Mouse (Mus musculus): ENCODE measurements at regions not wholly inside any gene's neighbourhood (a gene's known extent, or its start where the extent isn't known, plus 50 kb on each side); places are given as distances from the start of the nearest gene placed in this dataset.

DNA sequence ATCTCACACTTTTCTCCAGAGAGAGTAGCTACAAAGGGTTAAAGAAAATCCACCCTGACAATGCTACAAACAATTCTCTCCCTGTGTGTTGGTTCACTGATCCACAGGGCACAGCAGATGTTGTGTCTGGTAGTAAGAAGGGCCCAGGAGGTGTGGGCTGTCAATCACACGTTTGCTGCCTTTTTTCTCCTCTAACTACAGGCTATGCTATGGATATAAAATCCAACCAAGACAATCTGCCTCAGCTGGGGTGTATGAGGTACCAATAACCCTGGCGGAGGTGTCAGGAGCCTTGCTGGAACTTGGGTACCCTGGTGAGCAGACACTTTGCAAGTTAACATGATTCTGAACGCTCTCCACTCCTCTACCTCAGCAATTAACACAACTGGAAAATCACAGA, 1002.1 kb upstream of the Pou3f2 start:
- no peak for DNase-seq (ENCODE audit: low spot score)
- Histone ChIP-seq H3K36me3 (ENCODE audit: insufficient read depth, low read length) (no peaks in the 10 kb centered on the region), H3K4me2 (ENCODE audit: low read length) (no peak overlapping the region), H3K9me3 (replicated peaks; ENCODE audit: low read length) (no peaks in the 10 kb centered on the region), H3K27me3 (ENCODE audit: insufficient read depth, low read length) (no peaks in the 10 kb centered on the region), H3K9ac (ENCODE audit: low read depth, low read length) (no peak overlapping the region), H3K4me3 (replicated peaks; ENCODE audit: low read depth, low read length) (no peak overlapping the region), H3K27ac (no peak overlapping the region), H3K4me1 (replicated peaks; ENCODE audit: insufficient read depth, low read length) (no peaks in the 10 kb centered on the region)
- ATAC-seq (replicated peaks; ENCODE audit: low FRiP score, low read depth): no peak
- 34% methylated on average over 3 of the region's 3 CpGs for WGBS
- no peak for TF ChIP-seq CTCF (IDR thresholded peaks at IDR 0.05; ENCODE audit: low read depth)

DNA sequence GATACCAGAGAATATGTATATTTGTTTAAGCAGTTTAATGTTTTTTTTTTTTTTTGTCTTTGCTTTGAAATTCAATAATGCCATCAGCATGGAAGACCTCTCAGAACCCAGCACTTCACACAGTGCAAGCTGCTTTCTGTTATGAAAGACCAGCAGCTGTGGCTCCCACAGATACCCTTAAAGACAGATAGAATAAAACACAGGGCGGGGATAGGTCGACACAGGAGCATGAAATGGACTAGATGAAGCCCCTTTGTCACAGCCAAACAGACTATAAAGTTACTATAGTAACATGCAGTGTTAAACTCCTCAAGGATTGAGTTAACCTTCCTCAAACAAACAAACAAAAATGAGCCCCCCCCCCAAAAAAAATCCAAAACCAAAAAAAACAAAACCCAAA, 1003.1 kb upstream of the Pou3f2 start:
- Histone ChIP-seq H3K9ac (ENCODE audit: low read depth, low read length) (no peak overlapping the region), H3K4me3 (replicated peaks; ENCODE audit: low read depth, low read length) (no peak overlapping the region), H3K4me2 (ENCODE audit: low read length) (no peak overlapping the region), H3K9me3 (replicated peaks; ENCODE audit: low read length) (no peaks in the 10 kb centered on the region), H3K27ac (no peak overlapping the region), H3K27me3 (ENCODE audit: insufficient read depth, low read length) (no peaks in the 10 kb centered on the region), H3K4me1 (replicated peaks; ENCODE audit: insufficient read depth, low read length) (no peaks in the 10 kb centered on the region), H3K36me3 (ENCODE audit: insufficient read depth, low read length) (no peaks in the 10 kb centered on the region)
- 29% methylated on average over 2 of the region's 2 CpGs for WGBS
- no peak for TF ChIP-seq CTCF (IDR thresholded peaks at IDR 0.05; ENCODE audit: low read depth)
- DNase-seq (ENCODE audit: low spot score) (no peak), ATAC-seq (replicated peaks; ENCODE audit: low FRiP score, low read depth) (no peak)

DNA sequence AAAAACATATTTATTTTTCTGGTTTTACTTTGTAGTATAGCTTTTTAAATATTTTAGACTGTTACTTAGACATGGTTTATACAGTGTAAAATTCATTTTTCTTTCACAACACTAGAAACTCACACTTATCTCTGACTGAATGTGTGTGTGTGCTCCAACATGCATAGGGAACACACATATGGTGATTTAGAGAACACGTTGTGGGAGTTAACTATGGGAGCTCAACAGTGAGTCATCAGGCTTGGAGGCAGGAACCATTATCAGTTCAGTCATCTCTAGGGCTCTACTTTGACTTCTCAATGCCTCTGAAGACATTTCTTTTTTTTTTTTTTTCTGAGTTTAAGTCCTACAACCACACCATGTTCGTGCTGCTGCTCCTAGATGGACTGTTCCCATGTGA, 997.5 kb upstream of the Mms22l start:
- Histone ChIP-seq H3K27ac (no peak overlapping the region), H3K36me3 (ENCODE audit: insufficient read depth, low read length) (no peaks in the 10 kb centered on the region), H3K4me2 (ENCODE audit: low read length) (no peak overlapping the region), H3K4me1 (replicated peaks; ENCODE audit: insufficient read depth, low read length) (no peaks in the 10 kb centered on the region), H3K9me3 (replicated peaks; ENCODE audit: low read length) (no peaks in the 10 kb centered on the region), H3K27me3 (ENCODE audit: insufficient read depth, low read length) (no peaks in the 10 kb centered on the region), H3K9ac (ENCODE audit: low read depth, low read length) (no peak overlapping the region), H3K4me3 (replicated peaks; ENCODE audit: low read depth, low read length) (no peak overlapping the region)
- no peak for TF ChIP-seq CTCF (IDR thresholded peaks at IDR 0.05; ENCODE audit: low read depth)
- ATAC-seq (replicated peaks; ENCODE audit: low FRiP score, low read depth) (no peak), DNase-seq (ENCODE audit: low spot score) (no peak)
- 52% methylated on average over 2 of the region's 2 CpGs for WGBS

DNA sequence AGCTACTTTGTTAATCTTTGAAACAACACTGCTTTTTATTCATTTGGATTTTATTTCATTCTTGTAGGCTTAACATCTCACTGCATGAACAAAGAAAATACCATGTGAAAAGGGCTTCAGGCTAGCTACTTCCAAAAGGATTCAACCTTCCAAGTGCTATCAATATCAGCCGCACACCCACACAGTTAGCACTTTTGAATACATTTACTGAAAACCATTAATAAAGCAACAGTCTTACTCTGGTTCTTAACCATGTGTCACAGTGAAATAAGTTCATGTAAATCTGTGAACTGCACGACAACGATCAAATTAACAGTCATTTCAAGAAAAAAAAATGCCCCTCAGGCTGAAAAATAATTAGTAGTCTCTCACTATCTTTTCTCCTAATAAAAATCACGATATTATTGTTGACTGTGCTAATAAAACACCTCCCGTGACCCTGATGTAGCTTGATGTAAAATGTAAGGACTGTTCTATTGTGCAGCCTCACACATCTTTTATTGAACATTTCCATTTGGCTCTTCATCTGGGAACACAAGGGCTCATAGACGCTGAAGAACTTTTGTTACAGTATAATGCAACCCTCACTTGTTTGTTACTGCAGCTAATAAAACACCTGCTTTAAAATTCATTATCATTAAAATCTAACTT, 991.4 kb upstream of the Mms22l start:
- DNase-seq (ENCODE audit: low spot score): no peak
- Histone ChIP-seq H3K9ac (ENCODE audit: low read depth, low read length) (no peak overlapping the region), H3K4me1 (replicated peaks; ENCODE audit: insufficient read depth, low read length) (no peaks in the 10 kb centered on the region), H3K36me3 (ENCODE audit: insufficient read depth, low read length) (no peaks in the 10 kb centered on the region), H3K27me3 (ENCODE audit: insufficient read depth, low read length) (no peaks in the 10 kb centered on the region), H3K27ac (no peak overlapping the region), H3K9me3 (replicated peaks; ENCODE audit: low read length) (no peaks in the 10 kb centered on the region), H3K4me3 (replicated peaks; ENCODE audit: low read depth, low read length) (no peak overlapping the region), H3K4me2 (ENCODE audit: low read length) (no peak overlapping the region)
- no peak for ATAC-seq (replicated peaks; ENCODE audit: low FRiP score, low read depth)
- WGBS: 74% methylated on average over 6 of the region's 6 CpGs
- no peak for TF ChIP-seq CTCF (IDR thresholded peaks at IDR 0.05; ENCODE audit: low read depth)

DNA sequence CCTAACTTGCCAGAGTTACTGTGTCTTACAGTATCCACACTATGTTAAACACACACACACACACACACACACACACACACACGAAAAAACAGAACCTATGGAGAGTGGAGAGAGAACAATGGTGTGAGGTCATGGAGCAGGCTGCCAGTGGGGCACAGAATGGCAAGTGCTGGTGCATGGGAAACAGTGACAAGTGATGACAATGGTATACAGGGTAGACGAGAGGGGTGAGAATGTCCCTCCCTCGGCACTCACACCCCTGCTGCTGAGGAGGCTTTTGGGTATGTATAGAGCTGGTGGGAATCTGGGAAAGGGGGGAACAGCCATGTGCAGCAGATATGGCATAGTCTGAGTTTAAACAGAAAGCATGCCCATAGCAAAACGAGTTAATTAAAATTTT, 985.4 kb upstream of the Mms22l start:
- Histone ChIP-seq H3K27me3 (ENCODE audit: insufficient read depth, low read length) (no peaks in the 10 kb centered on the region), H3K9me3 (replicated peaks; ENCODE audit: low read length) (no peaks in the 10 kb centered on the region), H3K4me1 (replicated peaks; ENCODE audit: insufficient read depth, low read length) (no peaks in the 10 kb centered on the region), H3K4me3 (replicated peaks; ENCODE audit: low read depth, low read length) (no peak overlapping the region), H3K9ac (ENCODE audit: low read depth, low read length) (no peak overlapping the region), H3K36me3 (ENCODE audit: insufficient read depth, low read length) (no peaks in the 10 kb centered on the region), H3K27ac (no peak overlapping the region), H3K4me2 (ENCODE audit: low read length) (no peak overlapping the region)
- no peak for TF ChIP-seq CTCF (IDR thresholded peaks at IDR 0.05; ENCODE audit: low read depth)
- 61% methylated on average over 4 of the region's 4 CpGs for WGBS
- DNase-seq (ENCODE audit: low spot score) (no peak), ATAC-seq (replicated peaks; ENCODE audit: low FRiP score, low read depth) (no peak)

DNA sequence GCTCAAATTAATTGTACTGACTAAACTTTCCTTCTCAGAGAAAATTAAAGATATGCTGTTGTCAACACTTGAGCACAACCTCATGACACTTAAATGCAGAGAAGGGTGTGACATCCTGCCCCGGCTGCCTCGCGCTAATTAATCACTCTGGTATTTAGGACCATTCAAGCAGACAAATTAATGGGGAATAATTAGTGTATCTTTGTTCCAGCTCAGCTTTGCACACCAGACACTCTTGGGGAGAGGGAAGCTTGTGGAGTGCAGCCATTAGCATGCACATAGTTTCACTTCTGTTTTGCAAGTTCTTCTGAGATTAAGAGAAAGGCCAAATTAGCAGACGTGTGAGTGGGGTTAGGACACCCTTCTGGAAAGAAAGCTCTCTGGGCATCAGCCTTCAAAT, 984.2 kb upstream of the Mms22l start:
- WGBS: 52% methylated on average over 4 of the region's 4 CpGs
- Histone ChIP-seq H3K4me1 (replicated peaks; ENCODE audit: insufficient read depth, low read length) (no peaks in the 10 kb centered on the region), H3K27me3 (ENCODE audit: insufficient read depth, low read length) (no peaks in the 10 kb centered on the region), H3K27ac (no peak overlapping the region), H3K4me2 (ENCODE audit: low read length) (no peak overlapping the region), H3K9me3 (replicated peaks; ENCODE audit: low read length) (no peaks in the 10 kb centered on the region), H3K4me3 (replicated peaks; ENCODE audit: low read depth, low read length) (no peak overlapping the region), H3K9ac (ENCODE audit: low read depth, low read length) (no peak overlapping the region), H3K36me3 (ENCODE audit: insufficient read depth, low read length) (no peaks in the 10 kb centered on the region)
- TF ChIP-seq CTCF (IDR thresholded peaks at IDR 0.05; ENCODE audit: low read depth): no peak
- ATAC-seq (replicated peaks; ENCODE audit: low FRiP score, low read depth): no peak
- no peak for DNase-seq (ENCODE audit: low spot score)

DNA sequence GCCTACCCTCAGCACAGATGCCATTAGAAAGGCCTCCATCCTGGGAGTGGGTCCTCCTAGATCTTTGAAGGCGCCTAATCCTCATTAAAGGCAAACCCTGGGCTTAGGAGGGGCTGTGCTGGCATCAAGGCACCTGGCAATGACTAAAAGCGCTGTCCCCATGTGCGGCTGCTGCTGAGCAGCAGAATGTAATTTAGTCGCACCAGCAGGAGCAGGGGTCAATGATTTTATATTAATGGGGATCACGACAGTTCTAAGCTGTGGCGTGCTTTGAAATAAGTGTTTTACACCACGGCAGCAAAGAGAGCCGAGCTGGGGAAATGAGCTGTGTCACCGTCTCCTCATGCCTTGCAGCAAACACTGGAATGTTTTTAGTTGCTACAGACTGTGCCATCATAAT, 982.3 kb upstream of the Mms22l start:
- H3K27me3 ChIP-seq (ENCODE audit: insufficient read depth, low read length): no peaks in the 10 kb centered on the region
- no peak for ATAC-seq (replicated peaks; ENCODE audit: low FRiP score, low read depth)
- no peaks in the 10 kb centered on the region for H3K4me1 ChIP-seq (replicated peaks; ENCODE audit: insufficient read depth, low read length)
- H3K4me3 ChIP-seq (replicated peaks; ENCODE audit: low read depth, low read length): no peak overlapping the region
- peak; percentile 4 for DNase-seq (ENCODE audit: low spot score)
- H3K36me3 ChIP-seq (ENCODE audit: insufficient read depth, low read length): no peaks in the 10 kb centered on the region
- H3K4me2 ChIP-seq (ENCODE audit: low read length): no peak overlapping the region
- TF ChIP-seq CTCF (IDR thresholded peaks at IDR 0.05; ENCODE audit: low read depth): no peak
- 25% methylated on average over 9 of the region's 9 CpGs for WGBS
- no peaks in the 10 kb centered on the region for H3K9me3 ChIP-seq (replicated peaks; ENCODE audit: low read length)
- H3K27ac ChIP-seq: no peak overlapping the region
- H3K9ac ChIP-seq (ENCODE audit: low read depth, low read length): no peak overlapping the region
